In genomic region chr17:84185011-84185411, GRCm38 (mm10) we compare ENCODE assay signal across 8 mouse cellular contexts. TPM values are rescaled to one million over a fixed set of nuclear protein-coding genes. Genes with fewer than 3 reads are reported as not detected.
DNase-seq lines count a peak whose midpoint lies in the region; ATAC-seq and TF ChIP-seq lines count a peak whose summit lies in the region.

No protein-coding gene starts in this region.

- H3K36me3 ChIP-seq in megakaryocyte, embryonic 14.5 days (replicated peaks; ENCODE audit: low read length), result peaks cover 42% of the 10 kb centered on the region
- H3K36me3 ChIP-seq in hindbrain, embryonic 11.5 days (ENCODE audit: control insufficient read depth, insufficient read depth, low read length), result no peaks in the 10 kb centered on the region; the same call in 1 of the 2 replicates
- H3K36me3 ChIP-seq in liver, adult 2 months (ENCODE audit: control insufficient read depth, insufficient read depth, low read length), result peaks cover 11% of the 10 kb centered on the region

- H3K4me2 ChIP-seq in hindbrain, embryonic 11.5 days (replicated peaks; ENCODE audit: low read depth, low read length), result peak overlapping the region; percentile 65

- no peaks in the 10 kb centered on the region for H3K27me3 ChIP-seq in megakaryocyte, embryonic 14.5 days (replicated peaks)
- peaks cover 3% of the 10 kb centered on the region; the same call in 1 of the 2 replicates for H3K27me3 ChIP-seq in hindbrain, embryonic 11.5 days (ENCODE audit: control insufficient read depth, insufficient read depth, low read length)
- H3K27me3 ChIP-seq in liver, adult 2 months (ENCODE audit: control insufficient read depth, insufficient read depth, low read length), result no peaks in the 10 kb centered on the region

- ATAC-seq in megakaryocyte, adult 5-6 weeks (ENCODE audit: poor library complexity, severe bottlenecking), result no peak
- ATAC-seq in hindbrain, embryonic 11.5 days (ENCODE audit: low FRiP score), result no peak

- DNase-seq in embryo, embryonic 10 days (ENCODE audit: low spot score), result peak; percentile 40
- DNase-seq in hindbrain, embryonic 11.5 days (ENCODE audit: low spot score), result peak; percentile 49
- DNase-seq in liver, adult 2 months (ENCODE audit: extremely low read depth, low read depth, low spot score), result peak; percentile 75
- peak; percentile 44 to 45 for DNase-seq in natural killer cell, adult 2 months (ENCODE audit: low spot score in 2 of 2)
- DNase-seq in layer of hippocampus, postnatal 36 days, result no peak
- no peak for DNase-seq in cerebellum, postnatal 10 days

- H3K27ac ChIP-seq in hindbrain, embryonic 11.5 days (ENCODE audit: low read depth, low read length), result peak overlapping the region; percentile 30; the same call in 1 of the 2 replicates
- peak overlapping the region; percentile 86 for H3K27ac ChIP-seq in liver, adult 2 months (replicated peaks; ENCODE audit: insufficient read depth, low read depth, low read length)

- H3K4me3 ChIP-seq in megakaryocyte, embryonic 14.5 days (replicated peaks), result peak overlapping the region; percentile 99
- peak overlapping the region; percentile 82 for H3K4me3 ChIP-seq in hindbrain, embryonic 11.5 days (ENCODE audit: low read depth, low read length)
- peak overlapping the region; percentile 94 for H3K4me3 ChIP-seq in liver, adult 2 months (ENCODE audit: insufficient read depth, low read depth, low read length)

- peak overlapping the region; percentile 88; the same call in 1 of the 2 replicates for H3K9ac ChIP-seq in hindbrain, embryonic 11.5 days (ENCODE audit: low read depth, low read length)
- peak overlapping the region; percentile 73 for H3K9ac ChIP-seq in liver, adult 2 months (ENCODE audit: low read depth, low read length)

- peaks cover 56% of the 10 kb centered on the region for H3K4me1 ChIP-seq in megakaryocyte, embryonic 14.5 days
- H3K4me1 ChIP-seq in hindbrain, embryonic 11.5 days (replicated peaks; ENCODE audit: control insufficient read depth, insufficient read depth, low read length), result peaks cover 9% of the 10 kb centered on the region
- H3K4me1 ChIP-seq in liver, adult 2 months (ENCODE audit: control insufficient read depth, insufficient read depth, low read length), result peaks cover 18% of the 10 kb centered on the region

- no peak for TF ChIP-seq CTCF in liver, adult 2 months (IDR thresholded peaks at IDR 0.05; ENCODE audit: low read depth, low read length)

- no peaks in the 10 kb centered on the region for H3K9me3 ChIP-seq in megakaryocyte, embryonic 14.5 days
- H3K9me3 ChIP-seq in hindbrain, embryonic 11.5 days (ENCODE audit: control insufficient read depth, low read length), result no peaks in the 10 kb centered on the region

- H3K79me2 ChIP-seq in liver, adult 2 months (ENCODE audit: control insufficient read depth, insufficient read depth, low read length), result peaks cover 16% of the 10 kb centered on the region

- WGBS in hindbrain, embryonic 11.5 days, result 3% methylated on average over 7 of the region's 7 CpGs
- WGBS in liver, adult 2 months, result 0% methylated on average over 7 of the region's 7 CpGs

- no peak for TF ChIP-seq POLR2A in liver, adult 2 months (IDR thresholded peaks at IDR 0.05; ENCODE audit: extremely low read depth, insufficient read depth, low read length)

RNA-seq across cellular contexts. Expression of gene Zfp36l2, which starts 2.7 kb away (rescaled TPM):
- 174 and 534 TPM in 2 replicates for polyA plus RNA-seq in megakaryocyte, embryonic 14.5 days (2012; ENCODE audit: insufficient read depth, low replicate concordance)
- 316 and 357 TPM in 2 replicates for total RNA-seq in megakaryocyte, adult 5-6 weeks (2015)
- total RNA-seq in megakaryocyte, adult 5-6 weeks (2017), result 121 and 168 TPM in 2 replicates
- 15.8 and 16.0 TPM in 2 replicates for polyA plus RNA-seq in hindbrain, embryonic 11.5 days (2014; fragmentation: Nextera tagmentation; extraction: Ambion mirVana)
- 18.7 and 22.3 TPM in 2 replicates for total RNA-seq in liver, adult 2 months (2014; rRNA removed)
- polyA plus RNA-seq in liver, adult 2 months (2012; rRNA removed), result 17.3 and 26.5 TPM in 2 replicates
- 10 to 100 TPM; 20.8 to 22.3 TPM for total RNA-seq in layer of hippocampus, postnatal 36 days (2021)

Comparison
In these comparisons a context has a peak if more than half of its experiments do, and no peak if none do; other contexts are left out.
1. DNase-seq: peak in embryo, embryonic 10 days (single experiment), hindbrain, embryonic 11.5 days (single experiment), liver, adult 2 months (single experiment) and natural killer cell, adult 2 months (2 of 2); none in layer of hippocampus, postnatal 36 days (0 of 2) and cerebellum, postnatal 10 days (0 of 2).
2. Peak in every context shown above with its lines, with median percentiles within 50 percentile points of each other: H3K4me3 ChIP-seq.